8 mouse cellular contexts compared by ENCODE assay signal in the genomic region with DNA sequence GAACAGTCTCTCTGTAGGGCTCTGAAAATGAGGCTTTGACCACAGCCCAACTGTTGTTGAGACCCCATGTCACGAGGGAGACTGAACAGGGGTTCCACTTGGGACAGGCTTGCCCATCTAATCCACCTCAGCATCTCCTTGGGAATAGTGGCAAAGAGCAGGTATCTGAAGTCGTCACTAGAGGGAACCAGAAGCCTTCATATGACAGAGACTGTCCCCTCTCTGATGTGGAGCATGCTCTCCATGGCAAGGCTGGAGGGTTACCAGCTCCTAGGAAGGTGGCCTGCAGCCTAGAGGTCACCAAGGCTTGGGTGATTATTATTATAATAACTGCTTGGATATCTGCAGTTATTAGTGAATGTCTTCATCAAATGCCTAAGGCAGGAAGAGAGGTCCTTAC.
DNase-seq lines count a peak whose midpoint lies in the region; ATAC-seq and TF ChIP-seq lines count a peak whose summit lies in the region.

No protein-coding gene starts in this region.

- no peak overlapping the region for H3K9ac ChIP-seq in ES-Bruce4 (ENCODE audit: low read depth, poor library complexity, severe bottlenecking)
- no peak overlapping the region for H3K9ac ChIP-seq in heart, postnatal 0 days (replicated peaks; ENCODE audit: low read depth, low read length)
- no peak overlapping the region for H3K9ac ChIP-seq in neural tube, embryonic 15.5 days (replicated peaks)

- no peaks in the 10 kb centered on the region for H3K36me3 ChIP-seq in ES-Bruce4 (ENCODE audit: control insufficient read depth, insufficient read depth, low read length, poor library complexity, severe bottlenecking)
- H3K36me3 ChIP-seq in heart, postnatal 0 days (replicated peaks; ENCODE audit: control insufficient read depth, insufficient read depth, low read length): no peaks in the 10 kb centered on the region
- no peaks in the 10 kb centered on the region for H3K36me3 ChIP-seq in limb, embryonic 10.5 days
- no peaks in the 10 kb centered on the region for H3K36me3 ChIP-seq in neural tube, embryonic 15.5 days

- TF ChIP-seq CTCF in ES-Bruce4 (IDR thresholded peaks at IDR 0.05; ENCODE audit: low read depth, low read length): peak; percentile 20
- peak; percentile 80 for TF ChIP-seq CTCF in heart, postnatal 0 days (IDR thresholded peaks at IDR 0.05; ENCODE audit: low read depth)

- no peak overlapping the region for H3K4me2 ChIP-seq in heart, postnatal 0 days (ENCODE audit: low read depth, low read length)
- H3K4me2 ChIP-seq in neural tube, embryonic 15.5 days: no peak overlapping the region

- no peaks in the 10 kb centered on the region for H3K27me3 ChIP-seq in ES-Bruce4 (ENCODE audit: control insufficient read depth, insufficient read depth, low read length, poor library complexity, severe bottlenecking)
- H3K27me3 ChIP-seq in heart, postnatal 0 days (ENCODE audit: control insufficient read depth, insufficient read depth, low read length): no peaks in the 10 kb centered on the region
- peaks cover 72% of the 10 kb centered on the region for H3K27me3 ChIP-seq in limb, embryonic 10.5 days (ENCODE audit: low read depth, poor library complexity, severe bottlenecking)
- H3K27me3 ChIP-seq in neural tube, embryonic 15.5 days (replicated peaks): no peaks in the 10 kb centered on the region

- 21% methylated on average over 2 of the region's 2 CpGs for WGBS in heart, postnatal 0 days
- 25% methylated on average over 2 of the region's 2 CpGs for WGBS in limb, embryonic 10.5 days
- 38% methylated on average over 2 of the region's 2 CpGs for WGBS in neural tube, embryonic 15.5 days

- no peaks in the 10 kb centered on the region for H3K4me1 ChIP-seq in ES-Bruce4 (ENCODE audit: control insufficient read depth, insufficient read depth, low read length)
- no peaks in the 10 kb centered on the region for H3K4me1 ChIP-seq in heart, postnatal 0 days (ENCODE audit: control insufficient read depth, insufficient read depth)
- peaks cover 24% of the 10 kb centered on the region for H3K4me1 ChIP-seq in limb, embryonic 10.5 days
- peaks cover 20% of the 10 kb centered on the region for H3K4me1 ChIP-seq in neural tube, embryonic 15.5 days

- no peak overlapping the region for H3K4me3 ChIP-seq in ES-Bruce4 (ENCODE audit: low read depth, low read length)
- H3K4me3 ChIP-seq in heart, postnatal 0 days (ENCODE audit: low read depth, low read length): no peak overlapping the region
- H3K4me3 ChIP-seq in limb, embryonic 10.5 days: no peak overlapping the region
- no peak overlapping the region for H3K4me3 ChIP-seq in neural tube, embryonic 15.5 days (replicated peaks)

- H3K9me3 ChIP-seq in ES-Bruce4 (replicated peaks; ENCODE audit: control insufficient read depth, insufficient read depth, low read length, poor library complexity, severe bottlenecking): no peaks in the 10 kb centered on the region
- H3K9me3 ChIP-seq in heart, postnatal 0 days (replicated peaks; ENCODE audit: control insufficient read depth, low read length): no peaks in the 10 kb centered on the region
- no peaks in the 10 kb centered on the region for H3K9me3 ChIP-seq in limb, embryonic 10.5 days (replicated peaks)
- no peaks in the 10 kb centered on the region for H3K9me3 ChIP-seq in neural tube, embryonic 15.5 days (replicated peaks)

- peak; percentile 72 for ATAC-seq in heart, postnatal 0 days (ENCODE audit: insufficient read depth, low read depth)
- ATAC-seq in neural tube, embryonic 15.5 days (ENCODE audit: low FRiP score): peak; percentile 67; the same call in 1 of the 2 replicates

- peak; percentile 54 for DNase-seq in layer of hippocampus, adult 11-12 months (ENCODE audit: low spot score)
- DNase-seq in layer of hippocampus, adult 9-10 months (ENCODE audit: low spot score): no peak
- DNase-seq in cerebellum, adult 9-10 months: peak; percentile 83
- DNase-seq in heart, postnatal 0 days (ENCODE audit: low spot score): peak; percentile 76
- peak; percentile 53 for DNase-seq in limb, embryonic 10.5 days (ENCODE audit: low spot score)
- DNase-seq in right cerebral cortex, postnatal 14 days: no peak

- no peak overlapping the region for H3K27ac ChIP-seq in ES-Bruce4 (ENCODE audit: insufficient read depth, low read length)
- no peak overlapping the region for H3K27ac ChIP-seq in heart, postnatal 0 days (ENCODE audit: low read depth)
- no peak overlapping the region for H3K27ac ChIP-seq in limb, embryonic 10.5 days
- no peak overlapping the region for H3K27ac ChIP-seq in neural tube, embryonic 15.5 days (replicated peaks)

- no peak for TF ChIP-seq POLR2A in ES-Bruce4 (IDR thresholded peaks at IDR 0.05; ENCODE audit: insufficient read depth, low read length)

- TF ChIP-seq EP300 in ES-Bruce4 (IDR thresholded peaks at IDR 0.05; ENCODE audit: insufficient read depth, low read depth, low read length): no peak
- TF ChIP-seq EP300 in heart, postnatal 0 days (IDR thresholded peaks at IDR 0.05; ENCODE audit: low read depth): no peak

Comparison
In these comparisons a context has a peak if more than half of its experiments do, and no peak if none do; other contexts are left out.
1. DNase-seq: peak in layer of hippocampus, adult 11-12 months (single experiment), cerebellum, adult 9-10 months (single experiment), heart, postnatal 0 days (single experiment) and limb, embryonic 10.5 days (single experiment); none in layer of hippocampus, adult 9-10 months (single experiment) and right cerebral cortex, postnatal 14 days (single experiment).